Comparison of ENCODE assay signal across 12 mouse cellular contexts in the genomic region with DNA sequence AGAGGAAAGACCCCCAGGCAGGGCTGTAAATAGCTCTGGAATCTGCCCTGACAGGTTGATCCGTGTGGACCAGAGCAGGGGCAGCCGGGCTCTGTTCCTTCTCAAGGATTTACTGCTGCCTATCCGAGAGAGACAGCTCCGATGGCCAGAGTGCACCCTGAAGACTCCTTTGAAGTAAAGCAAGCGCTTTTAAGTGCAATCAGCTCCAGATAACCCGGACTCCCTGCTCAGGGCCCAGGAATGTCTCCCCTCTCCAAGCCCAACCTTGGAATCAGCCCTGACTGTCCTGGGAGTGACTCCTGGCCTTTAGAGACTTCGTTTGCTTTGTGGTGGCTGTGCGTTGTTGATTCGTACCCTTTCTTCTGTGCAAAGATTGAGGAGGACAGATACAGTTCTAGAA.
DNase-seq lines count a peak whose midpoint lies in the region; ATAC-seq and TF ChIP-seq lines count a peak whose summit lies in the region.
"Had no signal": no experiment of that assay in that cellular context is flagged by ENCODE, and none has a peak within 500 bp of the region (broad histone marks: within the 10 kb centered on the region; RNA-seq: fewer than 3 reads in every experiment).

No protein-coding gene starts in this region.

- DNase-seq in adrenal gland, adult (ENCODE audit: inconsistent age in 2 of 2, low spot score in 1 of 2) = peak; percentile 18 to 42
- DNase-seq in adrenal gland, postnatal 25 days = no peak
- DNase-seq in intestine, embryonic 14.5 days (ENCODE audit: low spot score) = no peak
- peak; percentile 15 for DNase-seq in midbrain, embryonic 10.5 days (ENCODE audit: low spot score)
- DNase-seq in mesoderm, embryonic 11.5 days (ENCODE audit: low read depth, low spot score) = peak; percentile 37
- DNase-seq: cerebellum, adult 8-10 months; thymus, postnatal 36 days had no signal

- WGBS in intestine, embryonic 14.5 days = 11% methylated on average over 9 of the region's 9 CpGs
- 15% methylated on average over 9 of the region's 9 CpGs for WGBS in intestine, postnatal 0 days
- WGBS in midbrain, embryonic 10.5 days = 25% methylated on average over 9 of the region's 9 CpGs
- 28% methylated on average over 9 of the region's 9 CpGs for WGBS in midbrain, embryonic 13.5 days

- no peaks in the 10 kb centered on the region for H3K9me3 ChIP-seq in intestine, embryonic 14.5 days (ENCODE audit: control insufficient read depth, low read length)
- H3K9me3 ChIP-seq in intestine, postnatal 0 days (ENCODE audit: control insufficient read depth) = no peaks in the 10 kb centered on the region
- H3K9me3 ChIP-seq in midbrain, embryonic 10.5 days (replicated peaks) = no peaks in the 10 kb centered on the region
- H3K9me3 ChIP-seq in midbrain, embryonic 13.5 days = no peaks in the 10 kb centered on the region
- H3K9me3 ChIP-seq: forebrain, embryonic 13.5 days; midbrain, embryonic 15.5 days had no signal

- H3K9ac ChIP-seq in intestine, embryonic 14.5 days (ENCODE audit: low read length) = no peak overlapping the region
- H3K9ac ChIP-seq in intestine, postnatal 0 days (ENCODE audit: low read depth, low read length) = no peak overlapping the region
- no peak overlapping the region for H3K9ac ChIP-seq in midbrain, embryonic 13.5 days (replicated peaks)
- H3K9ac ChIP-seq: forebrain, embryonic 13.5 days; midbrain, embryonic 15.5 days had no signal

- peaks cover 11% of the 10 kb centered on the region; the same call in 1 of the 2 replicates for H3K4me1 ChIP-seq in intestine, embryonic 14.5 days (replicated peaks; ENCODE audit: control insufficient read depth, insufficient read depth, low read length)
- no peaks in the 10 kb centered on the region for H3K4me1 ChIP-seq in intestine, postnatal 0 days (replicated peaks; ENCODE audit: control insufficient read depth, insufficient read depth, low read length)
- peaks cover 25% of the 10 kb centered on the region for H3K4me1 ChIP-seq in midbrain, embryonic 10.5 days
- H3K4me1 ChIP-seq in midbrain, embryonic 13.5 days (replicated peaks) = 0 out of 2 replicates have a peak, but pooled peaks cover 5% of the 10 kb centered on the region

- no peak overlapping the region for H3K4me3 ChIP-seq in intestine, embryonic 14.5 days (ENCODE audit: low read depth, low read length)
- no peak overlapping the region for H3K4me3 ChIP-seq in intestine, postnatal 0 days (ENCODE audit: low read depth, low read length)
- H3K4me3 ChIP-seq in midbrain, embryonic 10.5 days = no peak overlapping the region
- H3K4me3 ChIP-seq in midbrain, embryonic 13.5 days (replicated peaks) = no peak overlapping the region
- H3K4me3 ChIP-seq: forebrain, embryonic 13.5 days; midbrain, embryonic 15.5 days had no signal

- H3K36me3 ChIP-seq in intestine, embryonic 14.5 days (ENCODE audit: control insufficient read depth, insufficient read depth, low read length) = no peaks in the 10 kb centered on the region
- no peaks in the 10 kb centered on the region for H3K36me3 ChIP-seq in intestine, postnatal 0 days (ENCODE audit: control insufficient read depth, insufficient read depth)
- H3K36me3 ChIP-seq in midbrain, embryonic 10.5 days = no peaks in the 10 kb centered on the region
- no peaks in the 10 kb centered on the region for H3K36me3 ChIP-seq in midbrain, embryonic 13.5 days
- H3K36me3 ChIP-seq: midbrain, embryonic 15.5 days had no signal

- no peaks in the 10 kb centered on the region for H3K27me3 ChIP-seq in intestine, embryonic 14.5 days (replicated peaks; ENCODE audit: control insufficient read depth, insufficient read depth, low read length)
- no peaks in the 10 kb centered on the region for H3K27me3 ChIP-seq in intestine, postnatal 0 days (replicated peaks; ENCODE audit: control insufficient read depth, insufficient read depth, low read length)
- peaks cover 18% of the 10 kb centered on the region for H3K27me3 ChIP-seq in midbrain, embryonic 10.5 days (ENCODE audit: low read depth, poor library complexity, severe bottlenecking)
- peaks cover 10% of the 10 kb centered on the region; the same call in 1 of the 2 replicates for H3K27me3 ChIP-seq in midbrain, embryonic 13.5 days
- H3K27me3 ChIP-seq: forebrain, embryonic 13.5 days had no signal

- ATAC-seq in intestine, embryonic 14.5 days (replicated peaks; ENCODE audit: low FRiP score, low TSS enrichment, low read depth) = peak; percentile 21; the same call in 1 of the 2 replicates
- ATAC-seq in intestine, postnatal 0 days = no peak
- no peak for ATAC-seq in midbrain, embryonic 13.5 days
- no peak for ATAC-seq in activated CD4-positive, CD25-positive, alpha-beta regulatory T cell, adult 4 months
- ATAC-seq: forebrain, embryonic 13.5 days; midbrain, embryonic 15.5 days had no signal

- no peak overlapping the region for H3K4me2 ChIP-seq in intestine, embryonic 14.5 days (ENCODE audit: low read length)
- no peak overlapping the region for H3K4me2 ChIP-seq in intestine, postnatal 0 days (replicated peaks; ENCODE audit: low read depth)
- no peak overlapping the region for H3K4me2 ChIP-seq in midbrain, embryonic 13.5 days (replicated peaks)
- H3K4me2 ChIP-seq: midbrain, embryonic 15.5 days had no signal

- no peak overlapping the region for H3K27ac ChIP-seq in intestine, embryonic 14.5 days (ENCODE audit: low read depth)
- no peak overlapping the region for H3K27ac ChIP-seq in intestine, postnatal 0 days (ENCODE audit: low read depth, low read length)
- H3K27ac ChIP-seq in midbrain, embryonic 10.5 days (replicated peaks) = no peak overlapping the region
- H3K27ac ChIP-seq in midbrain, embryonic 13.5 days = no peak overlapping the region
- H3K27ac ChIP-seq: forebrain, embryonic 13.5 days; midbrain, embryonic 15.5 days had no signal

- TF ChIP-seq CTCF in intestine, postnatal 0 days (IDR thresholded peaks at IDR 0.05; ENCODE audit: low read depth) = no peak

Comparison
In these comparisons a context has a peak if more than half of its experiments do, and no peak if none do; other contexts are left out.
1. DNase-seq: peak in adrenal gland, adult (2 of 2), midbrain, embryonic 10.5 days (single experiment) and mesoderm, embryonic 11.5 days (single experiment); none in adrenal gland, postnatal 25 days (single experiment) and intestine, embryonic 14.5 days (single experiment).